Mouse (Mus musculus) urinary bladder, postnatal 25 days (tissue): ENCODE measurements around the gene Ms4a4c.
"Not testable (repeated sequence)": the region's sequence is repeated elsewhere in the genome, so short reads cannot be mapped to it uniquely, and the experiment has no call there.

Experiments
- DNase-seq: peaks from one replicate; pipeline ENCODE4 v3.0.0; 2022; ENCODE audit warnings: low spot score

Gene Ms4a4c

DNA sequence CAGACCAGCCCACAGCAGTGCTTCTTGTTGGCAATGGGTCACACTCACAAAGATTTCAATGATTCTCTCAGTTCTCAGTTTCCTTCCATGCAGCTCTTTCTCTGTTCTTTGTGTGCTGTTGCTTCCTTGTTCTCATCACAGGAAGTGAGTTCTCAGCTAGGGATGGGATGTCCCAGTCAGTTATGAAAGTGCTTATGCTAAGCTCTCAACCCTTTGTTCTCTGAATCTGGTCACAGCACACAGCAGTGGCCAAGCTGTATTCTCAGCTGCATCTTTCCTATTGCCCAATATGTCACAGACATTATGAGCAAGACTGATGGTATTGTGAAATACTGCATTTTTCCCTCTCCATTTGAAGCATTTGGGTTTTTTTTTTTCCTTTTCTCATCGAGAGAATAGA is 60.2 kb downstream of the Ms4a4c start:
- DNase-seq, result not testable (repeated sequence)

DNA sequence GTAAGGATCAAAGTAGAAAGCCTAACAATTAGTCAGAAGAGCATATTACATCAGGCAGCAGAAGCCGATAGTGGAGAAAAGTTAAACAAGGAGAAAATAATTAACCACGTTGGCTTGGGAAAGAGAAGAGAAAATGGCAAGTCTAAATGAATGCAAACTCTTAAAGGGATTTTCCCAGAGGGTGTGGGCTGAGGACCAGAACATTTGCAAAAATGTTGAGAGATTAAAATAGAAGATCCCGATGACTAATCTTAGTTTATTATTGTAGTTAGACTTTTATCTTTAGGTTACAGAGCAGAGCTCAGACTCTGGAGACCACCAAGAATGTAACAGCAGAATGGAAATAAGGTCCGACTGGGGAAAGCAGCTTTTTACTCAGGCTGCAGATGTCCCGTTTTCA is 61.9 kb downstream of the Ms4a4c start:
- no peak for DNase-seq

DNA sequence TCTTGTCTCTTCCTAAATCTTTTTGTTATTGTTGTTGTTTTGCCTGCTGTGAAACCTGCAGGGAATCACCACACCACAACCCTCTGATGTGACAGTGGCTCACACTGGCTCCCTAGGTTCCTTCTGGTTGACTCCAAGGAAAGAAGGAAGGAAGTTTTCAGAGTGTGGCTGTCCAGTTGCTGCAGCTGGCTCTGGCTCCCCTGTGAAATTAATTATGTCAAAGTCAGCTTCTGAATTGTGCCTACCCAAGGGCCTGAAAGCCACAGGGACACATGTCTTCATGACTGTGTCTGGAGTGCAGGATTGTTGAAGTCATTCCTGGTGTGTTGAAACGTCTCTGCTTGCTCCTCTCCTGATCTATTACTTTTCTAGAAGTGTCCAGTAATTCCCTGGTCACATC is 63.8 kb downstream of the Ms4a4c start:
- not testable (repeated sequence) for DNase-seq

DNA sequence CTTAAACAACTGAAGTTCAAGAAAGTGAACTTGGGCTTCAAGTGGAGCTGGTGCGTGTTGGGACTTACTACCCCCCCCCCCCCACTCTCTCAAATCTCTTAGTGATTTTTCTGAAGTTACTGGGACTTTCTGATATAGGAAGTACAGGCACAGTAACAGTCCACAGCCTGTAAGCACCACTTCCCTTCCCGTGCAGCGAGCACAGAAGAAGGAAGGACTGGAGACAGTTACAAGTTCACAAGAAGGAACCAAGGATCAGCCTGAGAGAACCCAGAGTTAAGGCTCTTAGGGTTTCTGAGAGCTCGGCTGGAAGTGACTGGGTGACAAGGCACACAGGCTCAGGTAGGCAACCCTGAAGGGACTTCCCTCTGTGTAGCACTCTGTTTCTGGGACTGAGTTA is 64.6 kb downstream of the Ms4a4c start, which contains the start of gene Ms4a6c:
Gene Ms4a6c, plus strand, starts transcription at position 152 of the 400 bp plus-strand sequence.
- not testable (repeated sequence) for DNase-seq
